Mouse (Mus musculus) olfactory bulb, adult 2 months (tissue): ENCODE measurements around the gene Dusp19.

Experiments used
- CTCF ChIP-seq: fragments of 200-500 bp; IDR thresholded peaks from 2 replicates; pipeline ENCODE4 v1.5.1; 2012; ENCODE audit warnings: low read depth, mild to moderate bottlenecking, low read length, moderate library complexity; ENCODE audit not compliant: insufficient read depth
- POLR2A ChIP-seq: fragments of 200-500 bp; IDR thresholded peaks from 2 replicates; pipeline ENCODE4 v1.6.1; 2012; ENCODE audit warnings: mild to moderate bottlenecking, low read depth, low read length, moderate library complexity; ENCODE audit not compliant: insufficient read depth

GRCm38 (mm10) chr2:80582356-80582755 is 34.5 kb upstream of the Dusp19 start:
- TF ChIP-seq CTCF = no peak
- no peak for TF ChIP-seq POLR2A
